Mouse (Mus musculus): Measurements from ENCODE around the gene Gm36210.

DNA sequence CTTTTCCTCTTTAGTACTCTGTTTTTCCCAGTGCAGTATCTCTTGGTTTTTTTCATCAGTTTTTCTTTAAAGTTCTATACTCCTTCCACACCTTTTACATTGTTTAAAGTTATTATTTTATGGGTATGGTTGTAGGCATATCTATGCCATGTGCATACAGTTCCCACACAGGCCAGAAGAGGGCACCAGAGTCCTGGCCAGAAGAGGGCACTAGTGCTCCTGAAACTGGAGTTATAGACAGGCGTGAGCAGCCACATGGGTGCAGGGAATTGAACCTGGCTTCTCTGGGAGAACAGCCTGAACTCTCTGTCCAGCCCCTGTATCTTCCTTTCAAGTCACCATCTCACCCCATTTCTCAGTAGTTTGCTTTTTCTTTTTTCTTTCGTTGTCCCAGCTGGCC, 32.1 kb upstream of the Gm36210 start:
- TF ChIP-seq POLR2A (IDR thresholded peaks at IDR 0.05; ENCODE audit: control insufficient read depth in 1 of 2, insufficient read depth in 1 of 2, low read depth in 1 of 2, low read length in 2 of 2, poor library complexity in 1 of 2) (no peak), CTCF (IDR thresholded peaks at IDR 0.05 in 2 of 3, conservative IDR thresholded peaks at IDR 0.05 in 1 of 3; ENCODE audit: control insufficient read depth in 1 of 3, insufficient read depth in 1 of 3, low read depth in 2 of 3, low read length in 3 of 3, poor library complexity in 1 of 3, severe bottlenecking in 1 of 3) (peak; percentile 96 to 100 (median 97)), MAFK (IDR thresholded peaks at IDR 0.05; ENCODE audit: borderline replicate concordance, low read depth, low read length) (no peak), UBTF (IDR thresholded peaks at IDR 0.05; ENCODE audit: borderline replicate concordance, insufficient read depth, low read depth, low read length) (no peak), MYC (IDR thresholded peaks at IDR 0.05; ENCODE audit: low read depth, low read length) (peak; percentile 95), SMC3 (IDR thresholded peaks at IDR 0.05; ENCODE audit: low read depth, low read length) (peak; percentile 74), USF1 (IDR thresholded peaks at IDR 0.05; ENCODE audit: low read depth, low read length) (no peak), E2F4 (IDR thresholded peaks at IDR 0.05; ENCODE audit: borderline replicate concordance, low read depth, low read length) (no peak), POLR2AphosphoS2 (IDR thresholded peaks at IDR 0.05; ENCODE audit: low read length) (no peak), EP300 (IDR thresholded peaks at IDR 0.05; ENCODE audit: low read depth in 1 of 2, low read length in 2 of 2) (no peak), HCFC1 (IDR thresholded peaks at IDR 0.05; ENCODE audit: low read depth, low read length) (no peak), TBP (IDR thresholded peaks at IDR 0.05; ENCODE audit: low read depth, low read length) (no peak), MEF2A (IDR thresholded peaks at IDR 0.05; ENCODE audit: extremely low read depth, insufficient replicate concordance, low read depth, low read length, poor library complexity, severe bottlenecking) (no peak)

All from MEL (cell line).